Mouse (Mus musculus): ENCODE data around the gene Gm6509. TPM values are rescaled to one million over a fixed set of nuclear protein-coding genes. Genes with fewer than 3 reads are reported as not detected.
"Not testable (repeated sequence)": the region's sequence is repeated elsewhere in the genome, so short reads cannot be mapped to it uniquely, and the experiment has no call there.

Gene Gm6509
- not detected in 2 replicates for polyA plus RNA-seq (2012; rRNA removed)

- DNase-seq (ENCODE audit: extremely low spot score in 1 of 2, low spot score in 1 of 2), result not testable (repeated sequence)
These were observed at the start of gene Gm6509 for GRCm38 (mm10) chr5:94623679-94624078. Gm6509 (plus strand) TSS chr5:94623979.

GRCm38 (mm10) chr5:94616242-94616641 lies 7.5 kb upstream of the Gm6509 start, which contains the start of gene Gm3147:
Gm3147 (minus strand) TSS chr5:94616342.
- not testable (repeated sequence) for DNase-seq (ENCODE audit: extremely low spot score in 1 of 2, low spot score in 1 of 2)

- DNase-seq (ENCODE audit: extremely low spot score in 1 of 2, low spot score in 1 of 2), result not testable (repeated sequence)
These were observed 24.3 kb downstream of the Gm6509 start, which contains the start of gene Gm6205 for GRCm38 (mm10) chr5:94648082-94648481. Gm6205 (plus strand) TSS chr5:94648382.

Other genes with a start within 250 kb of the Gm6509 start
- gene Gm7682, start 178.2 kb upstream of the Gm6509 start, polyA plus RNA-seq (2012; rRNA removed), result not detected in 2 replicates
- gene Gm3139, start 97.7 kb upstream of the Gm6509 start, polyA plus RNA-seq (2012; rRNA removed), result not detected in 2 replicates
- not detected in 2 replicates for gene Gm3147, start 7.6 kb upstream of the Gm6509 start, polyA plus RNA-seq (2012; rRNA removed)
- not detected in 2 replicates for gene Gm6205, start 24.4 kb downstream of the Gm6509 start, polyA plus RNA-seq (2012; rRNA removed)
- gene Gm3183, start 241.5 kb downstream of the Gm6509 start, polyA plus RNA-seq (2012; rRNA removed), result not detected in 2 replicates

Measured in frontal cortex, adult 2 months (tissue).